Mouse (Mus musculus) G1E (cell line): ENCODE data around the gene Ppard. TPM values are rescaled to one million over a fixed set of nuclear protein-coding genes. Genes with fewer than 3 reads are reported as not detected.

Experiments used
- ATAC-seq: 2 replicates; pipeline ENCODE4 v1.8.0; 2016; ENCODE audit warnings: mild to moderate bottlenecking; ENCODE audit not compliant: insufficient number of reproducible peaks, poor library complexity, low FRiP score, severe bottlenecking; ENCODE audit errors: extremely low read depth
- DNase-seq: peaks from one replicate; pipeline ENCODE4 v3.0.0; 2012; ENCODE audit warnings: low spot score
- H3K27me3 ChIP-seq: 2 replicates; pipeline ENCODE4 v1.6.1; 2012; ENCODE audit warnings: mild to moderate bottlenecking, low read length, inconsistent platforms; ENCODE audit not compliant: insufficient read depth
- H3K36me3 ChIP-seq: replicated peaks from 2 replicates; pipeline ENCODE3; 2012; ENCODE audit warnings: mild to moderate bottlenecking, inconsistent platforms
- H3K4me1 ChIP-seq: 2 replicates; pipeline ENCODE4 v1.6.1; 2012; ENCODE audit warnings: low read depth, low read length, inconsistent platforms, mixed read lengths; ENCODE audit not compliant: insufficient read depth
- H3K4me3 ChIP-seq: 2 replicates; pipeline ENCODE4 v1.5.1; 2012; ENCODE audit warnings: low read depth, mild to moderate bottlenecking, inconsistent platforms, low read length, moderate library complexity, mixed read lengths
- H3K9me3 ChIP-seq: replicated peaks from 2 replicates; pipeline ENCODE4 v1.6.1; 2012; ENCODE audit warnings: inconsistent platforms
- CTCF ChIP-seq: IDR thresholded peaks from 2 replicates; pipeline ENCODE4 v1.5.1; 2012; ENCODE audit warnings: low read depth, low read length, inconsistent platforms, mixed read lengths
- GATA1 ChIP-seq: IDR thresholded peaks from 2 replicates; pipeline ENCODE4 v1.6.1; 2012; ENCODE audit warnings: borderline replicate concordance, low read length, inconsistent platforms, mixed read lengths
- GATA2 ChIP-seq: IDR thresholded peaks from 2 replicates; pipeline ENCODE4 v1.6.1; 2012; ENCODE audit warnings: low read depth, low read length, inconsistent platforms, borderline replicate concordance
- POLR2AphosphoS5 ChIP-seq: IDR thresholded peaks from 2 replicates; pipeline ENCODE4 v1.6.1; 2012; ENCODE audit warnings: low read depth, low read length, inconsistent platforms; ENCODE audit not compliant: insufficient replicate concordance
- TAL1 ChIP-seq: conservative IDR thresholded peaks from 2 replicates; pipeline ENCODE4 v1.6.1; 2012; ENCODE audit warnings: low read depth, low read length, inconsistent platforms, mixed read lengths
- polyA plus RNA-seq: library from polyadenylated mRNA; stranded (reverse); fragments of >175 nt; gene quantifications from 2 replicates; pipeline ENCODE4 v1.2.3, GENCODE M21; 2012
- total RNA-seq, 2 experiments: library from RNA; stranded (forward) in 1 of 2; stranded (reverse) in 1 of 2; fragments of 200-1000 nt in 1 of 2; fragments of >200 nt in 1 of 2; fragmentation: Nextera tagmentation in 1 of 2; gene quantifications; 2 replicates each; pipeline ENCODE4 v1.2.3; 2014 to 2017

Ppard gene
- 19.1 and 23.4 TPM in 2 replicates for total RNA-seq (2014; fragmentation: Nextera tagmentation)
- 2.6 and 3.0 TPM in 2 replicates for total RNA-seq (2017)
- polyA plus RNA-seq = 17.8 and 17.9 TPM in 2 replicates

- H3K9me3 ChIP-seq = no peaks in the 10 kb centered on the region
- peaks cover 58% of the 10 kb centered on the region for H3K4me1 ChIP-seq
- ATAC-seq = peak; percentile 87
- H3K4me3 ChIP-seq = peak within 1 kb of the TSS; percentile 84
- TF ChIP-seq GATA1 = no peak
- TF ChIP-seq GATA2 = no peak
- peak; percentile 82 for TF ChIP-seq CTCF
- no peaks in the 10 kb centered on the region; the same call in 1 of the 2 replicates for H3K27me3 ChIP-seq
- DNase-seq = peak; percentile 93
- H3K36me3 ChIP-seq = peaks cover 72% of the 10 kb centered on the region
Observed at GRCm38 (mm10) chr17:28232475-28233060, at the start of gene Ppard. Ppard (plus strand) TSS chr17:28232700.

GRCm38 (mm10) chr17:28184971-28185638 lies 47.4 kb upstream of the Ppard start:
- peaks cover 69% of the 10 kb centered on the region for H3K36me3 ChIP-seq
- no peak for ATAC-seq
- H3K27me3 ChIP-seq = no peaks in the 10 kb centered on the region
- no peaks in the 10 kb centered on the region for H3K9me3 ChIP-seq
- TF ChIP-seq POLR2AphosphoS5 (no peak), GATA1 (no peak), GATA2 (no peak), CTCF (no peak), TAL1 (no peak)
- peaks cover 9% of the 10 kb centered on the region for H3K4me1 ChIP-seq
- DNase-seq = no peak
- no peak overlapping the region for H3K4me3 ChIP-seq

GRCm38 (mm10) chr17:28188313-28188712 lies 44.2 kb upstream of the Ppard start:
- no peak for DNase-seq
- no peak for ATAC-seq
- Histone ChIP-seq H3K36me3 (peaks cover 68% of the 10 kb centered on the region), H3K9me3 (no peaks in the 10 kb centered on the region), H3K27me3 (no peaks in the 10 kb centered on the region), H3K4me1 (peaks cover 9% of the 10 kb centered on the region), H3K4me3 (no peak overlapping the region)
- TF ChIP-seq TAL1 = no peak
- TF ChIP-seq GATA1 = no peak
- TF ChIP-seq POLR2AphosphoS5 = no peak
- no peak for TF ChIP-seq GATA2
- no peak for TF ChIP-seq CTCF

- Histone ChIP-seq H3K4me3 (no peak overlapping the region), H3K27me3 (no peaks in the 10 kb centered on the region), H3K36me3 (peaks cover 80% of the 10 kb centered on the region), H3K9me3 (no peaks in the 10 kb centered on the region), H3K4me1 (peaks cover 3% of the 10 kb centered on the region)
- ATAC-seq (no peak), DNase-seq (no peak)
- TF ChIP-seq CTCF (no peak), POLR2AphosphoS5 (no peak), TAL1 (no peak), GATA1 (no peak), GATA2 (no peak)
Observed at GRCm38 (mm10) chr17:28192754-28193153, 39.7 kb upstream of the Ppard start.

DNA sequence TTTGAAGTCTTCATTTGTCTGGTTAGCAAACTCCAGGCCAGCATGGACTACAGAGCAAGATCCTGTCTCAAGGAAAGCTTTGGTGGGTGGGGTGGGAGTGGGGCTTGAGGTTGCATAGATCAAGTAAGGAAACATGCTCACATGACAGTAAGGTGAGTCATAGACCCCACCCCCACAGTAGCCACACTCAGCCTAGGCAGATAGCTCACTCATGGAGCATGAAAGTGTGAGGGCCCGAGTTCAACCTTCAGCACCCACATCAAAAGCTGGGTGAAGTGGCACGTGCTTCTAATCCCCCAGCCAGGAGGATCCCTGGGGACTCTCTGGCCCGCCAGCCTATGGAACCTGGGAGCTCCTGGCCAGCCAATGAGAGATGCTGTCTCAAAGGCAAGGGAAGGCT lies 38.9 kb upstream of the Ppard start:
- H3K4me3 ChIP-seq = no peak overlapping the region
- H3K9me3 ChIP-seq = no peaks in the 10 kb centered on the region
- no peak for ATAC-seq
- peaks cover 3% of the 10 kb centered on the region for H3K4me1 ChIP-seq
- no peak for DNase-seq
- no peaks in the 10 kb centered on the region for H3K27me3 ChIP-seq
- H3K36me3 ChIP-seq = peaks cover 82% of the 10 kb centered on the region
- TF ChIP-seq GATA1 (no peak), CTCF (no peak), POLR2AphosphoS5 (no peak), GATA2 (no peak), TAL1 (no peak)

- no peaks in the 10 kb centered on the region for H3K9me3 ChIP-seq
- no peaks in the 10 kb centered on the region for H3K27me3 ChIP-seq
- peaks cover 3% of the 10 kb centered on the region for H3K4me1 ChIP-seq
- no peak for TF ChIP-seq TAL1
- TF ChIP-seq GATA2 = no peak
- TF ChIP-seq CTCF = no peak
- no peak for TF ChIP-seq POLR2AphosphoS5
- no peak for TF ChIP-seq GATA1
- DNase-seq (no peak), ATAC-seq (no peak)
- H3K4me3 ChIP-seq = no peak overlapping the region; the same call in 1 of the 2 replicates
- peaks cover 86% of the 10 kb centered on the region for H3K36me3 ChIP-seq
Observed at GRCm38 (mm10) chr17:28195033-28195432, 37.5 kb upstream of the Ppard start.
